Mouse (Mus musculus) liver, adult 2 months (tissue): ENCODE results near the gene Wscd2. TPM values are rescaled to one million over a fixed set of nuclear protein-coding genes. Genes with fewer than 3 reads are reported as not detected.

Source experiments
- DNase-seq: peaks from one replicate; pipeline ENCODE4 v3.0.0-alpha.2; 2011; ENCODE audit warnings: low read depth, low spot score; ENCODE audit errors: extremely low read depth
- H3K27ac ChIP-seq: fragments of 200-500 bp; replicated peaks from 2 replicates; pipeline ENCODE4 v1.5.1; 2012; ENCODE audit warnings: low read depth, mild to moderate bottlenecking, control low read depth, inconsistent platforms, low read length; ENCODE audit not compliant: insufficient read depth
- H3K27me3 ChIP-seq: fragments of 200-500 bp; 2 replicates; pipeline ENCODE4 v1.6.1; 2012; ENCODE audit warnings: mild to moderate bottlenecking, moderate library complexity, low read length, inconsistent platforms; ENCODE audit not compliant: control insufficient read depth, insufficient read depth
- H3K36me3 ChIP-seq: fragments of 200-500 bp; 2 replicates; pipeline ENCODE4 v1.6.1; 2012; ENCODE audit warnings: low read length, inconsistent platforms; ENCODE audit not compliant: control insufficient read depth, insufficient read depth
- H3K4me1 ChIP-seq: fragments of 200-500 bp; 2 replicates; pipeline ENCODE4 v1.6.1; 2011; ENCODE audit warnings: low read length; ENCODE audit not compliant: control insufficient read depth, insufficient read depth
- H3K4me3 ChIP-seq: fragments of 200-500 bp; 2 replicates; pipeline ENCODE4 v1.5.1; 2011; ENCODE audit warnings: low read depth, mild to moderate bottlenecking, control low read depth, low read length, moderate library complexity; ENCODE audit not compliant: insufficient read depth
- H3K79me2 ChIP-seq: fragments of 200-500 bp; 2 replicates; pipeline ENCODE4 v1.6.1; 2012; ENCODE audit warnings: inconsistent platforms, mild to moderate bottlenecking, low read length, moderate library complexity; ENCODE audit not compliant: control insufficient read depth, insufficient read depth
- H3K9ac ChIP-seq: fragments of 200-500 bp; 2 replicates; pipeline ENCODE4 v1.6.1; 2012; ENCODE audit warnings: low read depth, mild to moderate bottlenecking, control low read depth, inconsistent platforms, low read length
- CTCF ChIP-seq: fragments of 200-500 bp; IDR thresholded peaks from 2 replicates; pipeline ENCODE4 v1.5.1; 2011; ENCODE audit warnings: low read depth, low read length, control low read depth
- POLR2A ChIP-seq: fragments of 200-500 bp; IDR thresholded peaks from 2 replicates; pipeline ENCODE4 v1.6.1; 2011; ENCODE audit warnings: low read length, control low read depth; ENCODE audit not compliant: insufficient read depth; ENCODE audit errors: extremely low read depth
- WGBS: fragments of 180-500 bp; shearing (Covaris S2); methylation state at CpG from one replicate; pipeline ENCODE4 v1.1.7; 2018; 5-methylcytosine and 5-hydroxymethylcytosine counted together
- polyA plus RNA-seq: library from polyadenylated mRNA; depleted of rRNA; stranded (reverse); fragments of >200 nt; gene quantifications from 2 replicates; pipeline ENCODE4 v1.2.3, GENCODE M21; 2012; rRNA removed
- total RNA-seq: library from RNA; depleted of rRNA; stranded (reverse); fragments of >200 nt; gene quantifications from 2 replicates; pipeline ENCODE4 v1.2.3, GENCODE M21; 2014; rRNA removed

Wscd2 gene
- total and polyA plus RNA-seq, 2 experiments, result 0.05 to 0.09 TPM

- Histone ChIP-seq H3K4me3 (no peak overlapping the region), H3K27me3 (no peaks in the 10 kb centered on the region), H3K36me3 (no peaks in the 10 kb centered on the region), H3K79me2 (no peaks in the 10 kb centered on the region), H3K27ac (no peak overlapping the region), H3K9ac (no peak overlapping the region), H3K4me1 (0 out of 2 replicates have a peak, but pooled peaks cover 2% of the 10 kb centered on the region)
- WGBS, result 72% methylated on average over 12 of the region's 12 CpGs
- no peak for TF ChIP-seq CTCF
- TF ChIP-seq POLR2A, result no peak
- DNase-seq, result no peak
Observed at GRCm38 (mm10) chr5:113638055-113638454, 147.9 kb downstream of the Wscd2 start.

GRCm38 (mm10) chr5:113639126-113639525 is 149.0 kb downstream of the Wscd2 start:
- 63% methylated on average over 5 of the region's 5 CpGs for WGBS
- Histone ChIP-seq H3K79me2 (no peaks in the 10 kb centered on the region), H3K4me1 (no peaks in the 10 kb centered on the region), H3K4me3 (no peak overlapping the region), H3K27me3 (no peaks in the 10 kb centered on the region), H3K36me3 (no peaks in the 10 kb centered on the region), H3K27ac (no peak overlapping the region), H3K9ac (no peak overlapping the region)
- no peak for TF ChIP-seq CTCF
- no peak for TF ChIP-seq POLR2A
- DNase-seq, result no peak

Other genes starting within 250 kb of the Wscd2 start
- 1.5 and 1.9 TPM in 2 replicates for gene Sgsm1, start 179.5 kb upstream of the Wscd2 start, total RNA-seq
- gene Sgsm1, start 179.5 kb upstream of the Wscd2 start, polyA plus RNA-seq, result 5.0 and 5.1 TPM in 2 replicates
- not detected in 2 replicates for gene Aym1, start 133.0 kb upstream of the Wscd2 start, total RNA-seq
- not detected in 2 replicates for gene Aym1, start 133.0 kb upstream of the Wscd2 start, polyA plus RNA-seq
- 1.8 and 2.1 TPM in 2 replicates for gene Cmklr1, start 160.1 kb downstream of the Wscd2 start, total RNA-seq
- 4.6 and 5.6 TPM in 2 replicates for gene Cmklr1, start 160.1 kb downstream of the Wscd2 start, polyA plus RNA-seq
- not detected in 2 replicates for gene 1700069L16Rik, start 234.4 kb downstream of the Wscd2 start, total RNA-seq
- gene 1700069L16Rik, start 234.4 kb downstream of the Wscd2 start, polyA plus RNA-seq, result not detected in 2 replicates
- 2.5 and 2.6 TPM in 2 replicates for gene Ficd, start 245.5 kb downstream of the Wscd2 start, total RNA-seq
- 6.6 and 7.2 TPM in 2 replicates for gene Ficd, start 245.5 kb downstream of the Wscd2 start, polyA plus RNA-seq